Mouse (Mus musculus) gastrocnemius, adult 2 months (tissue): ENCODE measurements around the gene Ston2. TPM values are rescaled to one million over a fixed set of nuclear protein-coding genes. Genes with fewer than 3 reads are reported as not detected.

Experiments used
- DNase-seq: peaks from one replicate; pipeline ENCODE4 v3.0.0; 2022
- H3K27ac ChIP-seq: fragments of 200-600 bp; 2 replicates; pipeline ENCODE4 v1.8.1; 2022; ENCODE audit warnings: mild to moderate bottlenecking
- H3K4me3 ChIP-seq: fragments of 200-600 bp; 2 replicates; pipeline ENCODE4 v1.8.1; 2022; ENCODE audit warnings: mild to moderate bottlenecking, moderate library complexity
- CTCF ChIP-seq: fragments of 200-600 bp; IDR thresholded peaks from 2 replicates; pipeline ENCODE4 v1.8.1; 2022; ENCODE audit warnings: antibody characterized with exemption, mild to moderate bottlenecking, moderate library complexity
- intact Hi-C: fragments of 180-260 bp; cut with DNase I; formaldehyde crosslinking; loops from one replicate; pipeline ENCODE4 v1.15.1; 2025
- total RNA-seq, 2 experiments: library from RNA; stranded (reverse); gene quantifications; 2 replicates each; pipeline ENCODE4 v1.2.3; 2021

The Ston2 gene
- total RNA-seq, 2 experiments from 2014 or later, result 53.3 to 61.6 TPM

GRCm38 (mm10) chr12:91736221-91736980, 51.8 kb downstream of the Ston2 start:
- no peak for TF ChIP-seq CTCF
- no peak overlapping the region; the same call in 1 of the 2 replicates for H3K27ac ChIP-seq
- DNase-seq, result no peak
- no peak overlapping the region for H3K4me3 ChIP-seq
- intact Hi-C loops, result no loop called here

GRCm38 (mm10) chr12:91734246-91735027, 53.8 kb downstream of the Ston2 start:
- no peak overlapping the region for H3K27ac ChIP-seq
- no peak overlapping the region for H3K4me3 ChIP-seq
- DNase-seq, result no peak
- intact Hi-C loops, result no loop called here
- no peak for TF ChIP-seq CTCF

DNA sequence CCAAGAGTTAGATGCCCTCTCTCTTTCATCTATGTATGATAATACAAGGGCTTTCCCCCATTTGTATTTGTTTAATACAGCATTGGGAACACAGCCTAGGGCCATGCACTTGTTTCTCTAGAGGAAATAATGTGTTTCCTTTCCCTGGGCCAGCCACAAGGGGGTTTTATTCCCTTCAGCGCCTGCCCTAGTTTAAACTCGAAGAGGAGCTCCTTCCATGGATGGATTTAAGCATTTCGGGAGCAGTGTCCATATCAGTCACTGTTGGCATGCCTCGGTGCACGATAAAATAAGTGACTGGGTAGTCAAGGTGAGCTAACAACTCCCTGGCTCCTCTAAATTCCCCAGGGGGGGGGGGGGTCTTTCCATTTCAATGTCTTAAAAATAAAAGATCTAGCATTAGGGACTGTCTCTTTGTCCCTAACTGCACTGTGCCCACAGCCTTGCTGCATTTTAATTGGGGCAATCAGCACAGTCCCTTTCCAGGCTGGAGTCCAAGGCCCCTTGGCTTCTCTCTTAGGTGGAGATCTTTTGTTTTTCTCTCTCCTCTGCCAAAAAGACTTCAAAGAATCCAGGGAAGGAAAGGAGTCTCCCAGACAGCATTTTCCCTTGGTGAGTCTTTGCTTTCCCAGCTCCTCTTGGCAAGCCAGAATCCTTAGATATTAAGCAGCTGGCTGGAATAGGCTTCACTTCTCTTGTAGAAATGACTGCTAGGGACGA, 55.3 kb downstream of the Ston2 start:
- peak; percentile 36 for DNase-seq
- TF ChIP-seq CTCF, result peak; percentile 10; the same call in 1 of the 2 replicates
- H3K4me3 ChIP-seq, result no peak overlapping the region
- intact Hi-C loops, result no loop called here
- no peak overlapping the region for H3K27ac ChIP-seq

DNA sequence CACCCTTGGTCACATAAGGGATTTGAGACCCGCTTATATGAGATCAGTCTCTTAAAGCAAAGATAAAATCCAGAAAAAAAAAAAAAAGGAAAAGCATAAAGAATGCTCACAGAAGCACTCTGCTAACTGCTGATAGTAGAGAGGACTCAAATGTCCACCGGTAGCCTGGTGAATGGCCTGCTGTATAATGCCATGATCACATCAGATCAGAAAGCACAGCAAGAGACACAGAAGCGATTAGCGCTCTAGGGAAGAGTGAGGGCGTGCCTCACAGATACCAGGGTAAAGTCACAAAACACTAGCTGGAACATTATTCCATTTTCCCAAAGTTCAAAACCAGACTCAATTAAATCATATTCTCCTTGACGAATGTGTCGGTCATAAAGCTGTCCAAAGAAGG, 62.0 kb downstream of the Ston2 start:
- Histone ChIP-seq H3K27ac (no peak overlapping the region), H3K4me3 (no peak overlapping the region)
- intact Hi-C loops, result no loop called here
- no peak for DNase-seq
- TF ChIP-seq CTCF, result no peak

- no peak overlapping the region for H3K27ac ChIP-seq
- DNase-seq, result no peak
- TF ChIP-seq CTCF, result no peak
- intact Hi-C loops, result no loop called here
- H3K4me3 ChIP-seq, result no peak overlapping the region
Measured at GRCm38 (mm10) chr12:91723912-91724311, 64.3 kb downstream of the Ston2 start.

DNA sequence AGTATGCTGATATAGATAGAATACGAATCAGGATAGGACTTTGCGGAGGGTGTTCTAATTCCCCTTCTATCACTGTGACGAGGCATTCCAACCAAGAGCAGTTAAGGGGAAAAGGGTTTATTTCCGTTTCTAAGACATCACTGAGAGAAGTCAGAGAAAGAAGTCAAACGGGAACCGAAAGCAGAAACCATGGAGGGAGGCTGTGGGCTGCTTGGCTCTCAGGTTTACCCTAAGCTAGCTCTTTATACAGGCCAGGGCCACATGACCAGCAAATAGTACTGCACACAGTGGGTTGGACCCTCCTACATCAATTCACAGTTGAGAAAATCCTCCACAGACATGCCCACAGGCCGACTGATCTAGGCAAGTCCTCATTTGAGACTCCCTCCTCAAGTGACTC, 69.1 kb downstream of the Ston2 start:
- DNase-seq, result no peak
- TF ChIP-seq CTCF, result no peak
- Histone ChIP-seq H3K27ac (no peak overlapping the region), H3K4me3 (no peak overlapping the region)
- intact Hi-C loops, result no loop called here

GRCm38 (mm10) chr12:91715686-91716085, 72.5 kb downstream of the Ston2 start:
- DNase-seq, result no peak
- TF ChIP-seq CTCF, result no peak
- no peak overlapping the region for H3K4me3 ChIP-seq
- intact Hi-C loops, result no loop called here
- H3K27ac ChIP-seq, result no peak overlapping the region

- intact Hi-C loops, result no loop called here
- H3K27ac ChIP-seq, result no peak overlapping the region
- DNase-seq, result no peak
Measured at GRCm38 (mm10) chr12:91713358-91713757, 74.8 kb downstream of the Ston2 start.

DNA sequence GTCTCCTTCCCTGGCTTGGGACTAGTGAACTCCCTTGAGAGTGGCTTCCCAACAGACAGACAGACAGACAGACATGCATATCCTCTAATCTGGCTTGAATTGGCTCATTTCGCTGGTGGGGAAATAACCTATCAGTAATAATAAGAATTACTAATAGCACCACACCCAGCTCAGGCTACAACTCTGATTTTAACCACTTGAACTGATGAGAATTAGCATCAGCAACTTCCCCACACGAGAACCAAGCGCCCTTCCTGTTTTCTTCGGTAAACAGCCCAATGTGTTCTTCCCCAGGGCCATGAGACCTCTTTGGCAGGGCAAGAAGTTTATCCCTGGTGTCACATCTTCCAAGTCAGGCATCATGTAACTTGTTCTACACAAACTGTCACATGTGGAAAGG, 76.5 kb downstream of the Ston2 start:
- Histone ChIP-seq H3K4me3 (no peak overlapping the region), H3K27ac (no peak overlapping the region)
- no peak for TF ChIP-seq CTCF
- intact Hi-C loops, result no loop called here
- DNase-seq, result no peak

More at GRCm38 (mm10) chr12:91713358-91713757, 74.8 kb downstream of the Ston2 start:
- no peak overlapping the region for H3K4me3 ChIP-seq
- TF ChIP-seq CTCF, result no peak

DNA sequence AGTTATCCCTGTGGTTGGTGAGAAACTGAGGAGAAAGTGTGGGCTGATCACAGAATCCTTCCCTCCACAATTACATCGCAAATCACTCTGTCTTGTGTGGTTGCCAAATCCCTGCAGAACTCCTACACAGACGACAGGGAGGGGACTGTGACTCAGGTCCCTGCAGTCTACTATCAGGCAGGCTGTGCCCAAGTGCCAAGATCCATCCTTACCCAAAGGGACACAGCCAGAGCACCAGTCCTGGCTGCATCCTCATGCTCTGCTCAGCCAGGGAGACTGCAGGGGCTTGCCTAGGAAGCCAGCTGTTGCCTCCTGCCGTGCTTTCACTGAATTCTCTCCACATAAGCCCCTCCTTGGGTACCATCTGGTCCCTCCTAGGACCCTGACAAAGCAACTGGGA, 77.3 kb downstream of the Ston2 start:
- Histone ChIP-seq H3K27ac (no peak overlapping the region), H3K4me3 (no peak overlapping the region)
- intact Hi-C loops, result no loop called here
- no peak for TF ChIP-seq CTCF
- no peak for DNase-seq

- intact Hi-C loops, result no loop called here
- no peak for TF ChIP-seq CTCF
- Histone ChIP-seq H3K27ac (no peak overlapping the region), H3K4me3 (no peak overlapping the region)
- DNase-seq, result no peak
Measured at GRCm38 (mm10) chr12:91709634-91710033, 78.6 kb downstream of the Ston2 start.

- DNase-seq, result no peak
- TF ChIP-seq CTCF, result no peak
- no peak overlapping the region for H3K27ac ChIP-seq
- intact Hi-C loops, result no loop called here
- no peak overlapping the region for H3K4me3 ChIP-seq
Measured at GRCm38 (mm10) chr12:91709232-91709631, 79.0 kb downstream of the Ston2 start.

- no peak for DNase-seq
- intact Hi-C loops, result no loop called here
- H3K4me3 ChIP-seq, result no peak overlapping the region
- no peak overlapping the region for H3K27ac ChIP-seq
- TF ChIP-seq CTCF, result no peak
Measured at GRCm38 (mm10) chr12:91707807-91708206, 80.4 kb downstream of the Ston2 start.
